Mouse (Mus musculus): ENCODE data around the gene Pdik1l.
A peak's percentile ranks its signal among the peaks of the same experiment; 100 is the strongest.

- TF ChIP-seq CTCF (IDR thresholded peaks at IDR 0.05) = peak; percentile 51
- no peak for TF ChIP-seq POLR2A (IDR thresholded peaks at IDR 0.05; ENCODE audit: insufficient read depth, low read depth, low read length)
These were observed 25.2 kb upstream of the Pdik1l start for GRCm38 (mm10) chr4:134312901-134313300.

Data from heart, adult 2 months (tissue).